Mouse (Mus musculus) common myeloid progenitor, adult 5-6 weeks (primary cell): ENCODE data around the gene Arhgef25. TPM values are rescaled to one million over a fixed set of nuclear protein-coding genes. Genes with fewer than 3 reads are reported as not detected.
"Not testable (repeated sequence)": the region's sequence is repeated elsewhere in the genome, so short reads cannot be mapped to it uniquely, and the experiment has no call there.

Experiments
- ATAC-seq: replicated peaks from 2 replicates; pipeline ENCODE4 v1.8.0; 2016; ENCODE audit warnings: low read depth, mild to moderate bottlenecking, moderate TSS enrichment, inconsistent platforms; ENCODE audit not compliant: poor library complexity, severe bottlenecking
- total RNA-seq: library from RNA; stranded (forward); fragments of 200-1000, 187-1606 nt; gene quantifications from 2 replicates; pipeline ENCODE4 v1.2.3, GENCODE M21; 2017

Arhgef25 gene
- total RNA-seq, 1 experiment from 2014 or later = 9.7 TPM

DNA sequence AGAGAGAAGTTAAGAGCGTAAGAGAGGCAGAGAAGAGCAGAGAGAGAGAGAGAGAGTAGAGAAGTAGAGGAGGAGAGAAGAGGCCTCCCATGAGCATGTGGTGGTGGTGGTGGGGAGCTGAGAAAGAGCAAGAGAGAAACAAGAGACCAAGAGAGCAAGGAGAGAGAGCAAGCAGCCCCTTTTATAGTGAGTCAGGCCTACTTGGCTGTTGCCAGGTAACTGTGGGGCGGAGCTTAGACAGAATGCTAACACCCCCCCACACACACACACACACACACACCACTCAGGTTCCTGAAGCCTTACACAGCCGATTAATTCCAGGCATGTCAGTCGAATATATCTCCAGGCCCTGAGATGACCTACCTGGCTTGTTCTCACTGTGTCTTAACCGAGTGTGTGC lies 44.6 kb downstream of the Arhgef25 start:
- no peak for ATAC-seq

DNA sequence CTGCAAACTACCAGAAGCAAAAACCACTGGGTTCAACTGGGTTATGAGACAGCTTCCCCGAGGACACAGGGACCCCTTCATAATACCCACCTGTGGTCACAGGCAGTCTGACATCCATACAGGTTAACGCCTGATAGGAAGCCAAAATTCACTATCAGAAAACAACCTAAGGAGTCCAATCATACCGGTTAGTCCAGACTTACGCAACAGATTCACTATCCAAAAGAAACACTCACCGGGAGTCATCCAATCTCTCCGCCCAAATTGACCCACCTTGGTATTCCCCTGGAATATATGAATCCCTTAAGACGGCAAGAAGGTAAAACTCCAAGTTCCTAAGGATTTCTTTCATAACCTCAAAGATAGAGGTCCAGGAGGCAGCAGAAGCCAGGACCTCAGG lies 45.3 kb downstream of the Arhgef25 start:
- no peak for ATAC-seq

- no peak for ATAC-seq
Measured at GRCm38 (mm10) chr10:127143228-127143627, 46.7 kb downstream of the Arhgef25 start.

DNA sequence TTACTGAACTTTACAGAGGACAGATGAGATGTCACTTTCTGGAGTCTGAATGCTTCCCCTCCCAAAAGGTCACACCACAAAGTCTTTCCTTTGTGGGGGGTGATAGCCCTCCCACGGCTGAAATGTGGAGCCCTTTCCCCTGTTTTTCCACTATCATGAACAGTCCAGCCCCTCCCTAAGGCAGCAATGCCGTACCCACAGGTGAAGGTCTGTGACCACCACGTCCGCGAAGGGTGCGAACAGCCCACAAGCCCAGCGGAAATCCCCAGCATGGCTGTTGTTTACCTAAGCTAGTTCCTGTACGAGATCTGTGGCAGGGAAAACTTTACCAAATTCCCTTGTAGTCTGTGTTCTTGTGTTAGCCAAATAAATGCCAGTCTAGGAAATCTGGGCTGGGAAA lies 48.4 kb downstream of the Arhgef25 start:
- 0 out of 2 replicates have a peak, but pooled peaks have one; percentile 15 for ATAC-seq

DNA sequence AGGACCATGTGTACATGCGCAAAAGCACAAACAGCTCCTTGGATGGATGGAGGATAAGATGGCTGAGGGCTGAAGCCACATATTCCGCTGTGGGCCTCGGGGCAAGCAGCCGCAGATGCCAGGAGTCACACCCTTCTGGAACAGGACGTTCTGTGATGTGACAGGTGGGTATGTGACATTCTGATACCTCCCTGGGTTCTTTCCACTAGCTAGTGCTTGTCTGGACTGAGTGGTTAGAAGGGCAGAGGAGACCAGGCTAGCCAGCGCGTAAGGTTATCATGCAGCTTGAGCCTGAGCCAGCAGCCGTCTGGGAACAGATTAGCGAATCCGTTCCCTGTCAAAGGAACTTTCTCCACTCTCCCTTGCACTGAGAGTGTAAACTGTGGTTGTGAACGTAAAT lies 48.9 kb downstream of the Arhgef25 start:
- ATAC-seq = no peak

DNA sequence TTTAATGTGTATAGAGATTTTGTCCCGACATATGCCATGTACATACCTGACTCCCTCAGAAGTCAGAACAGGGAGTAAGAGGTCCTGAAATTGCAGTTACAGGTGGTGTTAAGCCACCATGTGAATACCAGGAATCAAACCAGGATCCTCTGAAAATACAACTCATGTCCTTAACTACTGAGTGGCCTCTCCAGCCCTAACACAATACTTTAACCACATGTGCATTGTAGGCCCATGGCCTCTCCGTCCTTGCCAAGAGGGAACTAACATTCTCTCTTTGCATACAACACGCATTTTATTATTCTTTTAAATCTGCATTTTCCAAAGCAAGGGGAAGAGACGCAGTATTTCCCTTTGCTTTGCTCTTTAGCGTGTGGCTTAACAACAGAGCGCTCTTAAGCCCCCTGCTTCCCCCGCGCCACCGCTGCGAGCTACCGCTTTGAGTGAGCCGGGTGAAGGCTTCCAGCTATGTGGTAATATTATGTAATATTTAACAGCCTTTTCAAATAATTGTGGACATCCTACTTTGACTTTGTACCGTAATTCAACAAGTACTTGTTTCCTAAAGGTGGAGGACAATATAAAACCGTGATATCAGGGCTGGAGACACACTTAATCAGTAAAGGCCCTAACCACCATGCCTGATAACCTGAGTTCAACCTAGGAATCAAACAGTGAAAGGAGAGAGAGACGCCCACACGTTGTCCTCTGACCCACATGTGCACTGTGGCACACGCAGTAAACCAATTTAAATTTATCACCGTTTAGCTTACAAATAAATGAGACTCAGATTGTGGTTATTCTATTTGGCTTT lies 51.3 kb downstream of the Arhgef25 start:
- no peak for ATAC-seq

DNA sequence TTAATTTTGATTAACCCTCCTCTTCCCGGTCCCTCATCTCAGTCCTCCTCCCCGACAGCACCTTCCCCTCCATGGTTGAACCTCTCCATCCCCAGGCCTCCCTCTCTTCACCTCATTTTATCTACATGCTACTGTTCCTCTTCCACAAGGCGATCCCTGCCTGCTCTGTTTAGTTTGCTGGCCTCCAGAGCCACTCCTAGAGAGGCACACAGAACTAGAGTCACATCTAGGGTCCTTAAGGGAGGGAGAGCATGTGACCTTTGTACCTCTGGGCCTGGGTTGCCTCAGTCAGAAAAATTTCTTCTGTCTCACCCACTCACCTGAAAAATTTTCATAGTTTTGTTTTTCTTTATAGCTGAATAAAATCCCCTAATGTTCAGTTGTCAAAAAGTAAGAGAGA lies 52.0 kb downstream of the Arhgef25 start:
- no peak for ATAC-seq

GRCm38 (mm10) chr10:127136510-127136909 lies 53.4 kb downstream of the Arhgef25 start:
- peak; percentile 80 for ATAC-seq

GRCm38 (mm10) chr10:127135118-127135836 lies 54.6 kb downstream of the Arhgef25 start:
- ATAC-seq = peak; percentile 63

DNA sequence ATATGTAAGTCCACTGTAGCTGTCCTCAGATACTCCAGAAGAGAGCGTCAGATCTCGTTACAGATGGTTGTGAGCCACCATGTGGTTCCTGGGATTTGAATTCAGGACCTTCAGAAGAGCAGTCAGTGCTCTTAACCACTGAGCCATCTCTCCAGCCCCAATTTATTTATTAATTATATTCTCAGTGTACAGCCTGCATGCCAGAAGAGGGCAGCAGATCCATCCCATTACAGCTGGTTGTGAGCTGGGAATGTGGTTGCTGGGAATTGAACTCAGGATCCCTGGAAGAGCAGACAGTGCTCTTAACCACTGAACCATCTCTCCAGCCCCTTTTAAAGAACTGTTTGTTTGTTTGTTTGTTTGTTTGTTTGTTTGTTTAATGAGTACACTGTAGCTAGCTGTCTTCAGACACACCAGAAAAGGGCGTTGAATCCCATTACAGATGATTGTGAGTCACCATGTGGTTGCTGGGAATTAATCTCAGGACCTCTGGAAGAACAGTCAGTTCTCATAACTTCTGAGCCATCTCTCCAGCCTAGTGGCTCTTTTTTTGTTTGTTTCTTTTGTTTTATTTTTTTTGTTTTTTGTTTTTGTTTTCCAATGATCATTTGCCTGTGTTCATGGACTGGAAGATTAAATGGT lies 55.4 kb downstream of the Arhgef25 start:
- not testable (repeated sequence) for ATAC-seq

Other genes starting within 250 kb of the Arhgef25 start
- gene Ctdsp2, start 211.4 kb downstream of the Arhgef25 start, total RNA-seq = 33.9 and 42.8 TPM in 2 replicates
- gene Avil, start 189.4 kb downstream of the Arhgef25 start, total RNA-seq = not detected in 2 replicates
- 40.2 and 42.3 TPM in 2 replicates for gene Tsfm, start 159.2 kb downstream of the Arhgef25 start, total RNA-seq
- gene Mettl1, start 148.7 kb downstream of the Arhgef25 start, total RNA-seq = 27.4 and 28.0 TPM in 2 replicates
- not detected in 2 replicates for gene Eef1akmt3, start 148.6 kb downstream of the Arhgef25 start, total RNA-seq
- 0.14 TPM in 1 of 2 replicates, not detected in the other for gene Cyp27b1, start 141.8 kb downstream of the Arhgef25 start, total RNA-seq
- gene March9, start 129.9 kb downstream of the Arhgef25 start, total RNA-seq = 0.23 TPM in 1 of 2 replicates, not detected in the other
- 723 and 923 TPM in 2 replicates for gene Cdk4, start 126.5 kb downstream of the Arhgef25 start, total RNA-seq
- gene Tspan31, start 119.8 kb downstream of the Arhgef25 start, total RNA-seq = 49.9 and 62.2 TPM in 2 replicates
- 40.8 and 56.1 TPM in 2 replicates for gene Agap2, start 114.8 kb downstream of the Arhgef25 start, total RNA-seq
- gene Os9, start 69.0 kb downstream of the Arhgef25 start, total RNA-seq = 159 TPM in 2 replicates
- gene B4galnt1, start 24.9 kb downstream of the Arhgef25 start, total RNA-seq = 56.5 TPM in 2 replicates
- 0.78 and 1.0 TPM in 2 replicates for gene Slc26a10, start 9.4 kb downstream of the Arhgef25 start, total RNA-seq
- 29.7 and 36.7 TPM in 2 replicates for gene Dtx3, start 5.6 kb upstream of the Arhgef25 start, total RNA-seq
- 15.7 and 18.7 TPM in 2 replicates for gene Pip4k2c, start 21.5 kb upstream of the Arhgef25 start, total RNA-seq
- gene Kif5a, start 73.3 kb upstream of the Arhgef25 start, total RNA-seq = 0.23 and 0.34 TPM in 2 replicates
- 88.5 and 108 TPM in 2 replicates for gene Dctn2, start 76.3 kb upstream of the Arhgef25 start, total RNA-seq
- gene Mbd6, start 98.9 kb upstream of the Arhgef25 start, total RNA-seq = 5.2 and 8.7 TPM in 2 replicates
- 181 and 187 TPM in 2 replicates for gene Mars, start 121.7 kb upstream of the Arhgef25 start, total RNA-seq
- gene Arhgap9, start 131.9 kb upstream of the Arhgef25 start, total RNA-seq = 13.6 and 24.3 TPM in 2 replicates
- not detected in 2 replicates for gene Gli1, start 151.9 kb upstream of the Arhgef25 start, total RNA-seq
- gene Inhbe, start 164.3 kb upstream of the Arhgef25 start, total RNA-seq = not detected in 2 replicates
- gene Inhbc, start 180.3 kb upstream of the Arhgef25 start, total RNA-seq = not detected in 2 replicates
- 46.5 and 126 TPM in 2 replicates for gene R3hdm2, start 190.2 kb upstream of the Arhgef25 start, total RNA-seq